Mouse (Mus musculus) heart, embryonic 11.5 days (tissue): Measurements from ENCODE around the gene Pwwp2b. TPM values are rescaled to one million over a fixed set of nuclear protein-coding genes. Genes with fewer than 3 reads are reported as not detected.

Experiments
- ATAC-seq: fragments of 200-750 bp; cut with Nextera tagmentation; replicated peaks from 2 replicates; pipeline ENCODE4 v1.8.0; 2017; ENCODE audit warnings: moderate library complexity; ENCODE audit not compliant: insufficient number of reproducible peaks, low FRiP score, low TSS enrichment
- H3K27ac ChIP-seq: fragments of 300-500 bp; sonication (generic); 2 replicates; pipeline ENCODE4 v1.5.1; 2014; ENCODE audit warnings: mild to moderate bottlenecking, low read depth, low read length
- H3K27me3 ChIP-seq: fragments of 300-500 bp; sonication (generic); 2 replicates; pipeline ENCODE4 v1.6.1; 2014; ENCODE audit warnings: mild to moderate bottlenecking, low read length, mixed read lengths; ENCODE audit not compliant: control insufficient read depth, insufficient read depth
- H3K36me3 ChIP-seq: fragments of 300-500 bp; sonication (generic); 2 replicates; pipeline ENCODE4 v1.6.1; 2014; ENCODE audit warnings: mild to moderate bottlenecking, low read length, moderate library complexity, mixed read lengths; ENCODE audit not compliant: control insufficient read depth, insufficient read depth
- H3K4me1 ChIP-seq: fragments of 300-500 bp; sonication (generic); 2 replicates; pipeline ENCODE4 v1.6.1; 2014; ENCODE audit warnings: low read length; ENCODE audit not compliant: control insufficient read depth, insufficient read depth
- H3K4me2 ChIP-seq: fragments of 300-500 bp; sonication (generic); 2 replicates; pipeline ENCODE4 v1.6.1; 2014; ENCODE audit warnings: mild to moderate bottlenecking, moderate library complexity
- H3K4me3 ChIP-seq: fragments of 300-500 bp; sonication (generic); 2 replicates; pipeline ENCODE4 v1.5.1; 2014; ENCODE audit warnings: low read depth, low read length
- H3K9ac ChIP-seq: fragments of 300-500 bp; sonication (generic); 2 replicates; pipeline ENCODE4 v1.6.1; 2014; ENCODE audit warnings: mild to moderate bottlenecking, low read depth, low read length, moderate library complexity
- H3K9me3 ChIP-seq: fragments of 300-500 bp; sonication (generic); replicated peaks from 2 replicates; pipeline ENCODE4 v1.6.1; 2016; ENCODE audit warnings: low read length; ENCODE audit not compliant: control insufficient read depth
- WGBS: fragments of 180-500 bp; shearing (Covaris S2); extraction: QIAGEN DNeasy Blood & Tissue Kit; methylation state at CpG from one replicate; pipeline ENCODE4 v1.1.7; 2014; ENCODE audit not compliant: insufficient replicate concordance; 5-methylcytosine and 5-hydroxymethylcytosine counted together
- polyA plus RNA-seq: library from polyadenylated mRNA; unstranded; fragments of >200 nt; fragmentation: Nextera tagmentation; extraction: Ambion mirVana; gene quantifications from 2 replicates; pipeline ENCODE4 v1.2.1, GENCODE M21; 2014

Gene Pwwp2b
- polyA plus RNA-seq, 1 experiment from 2014 or later = 8.4 TPM

DNA sequence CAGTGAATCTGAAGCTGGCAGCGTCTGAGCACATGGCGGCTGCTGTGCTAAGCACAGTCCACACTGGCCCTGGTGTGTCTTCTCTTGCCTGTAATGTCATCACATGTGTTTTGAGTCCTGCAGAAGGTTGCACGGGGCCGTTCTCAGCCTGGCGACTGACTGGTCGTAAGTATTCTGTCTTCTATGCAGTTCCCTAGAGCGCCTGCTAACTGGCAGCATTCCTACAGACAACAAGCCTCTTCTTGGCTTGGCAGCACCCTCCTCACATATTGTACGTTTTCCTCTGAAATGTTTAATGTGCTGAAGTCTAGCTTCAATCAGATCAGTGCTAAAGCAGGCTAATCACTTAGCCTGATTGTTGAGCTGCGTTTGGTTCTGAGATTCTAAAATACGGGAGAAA lies 27.3 kb downstream of the Pwwp2b start:
- Histone ChIP-seq H3K9ac (0 out of 2 replicates have a peak overlapping the region, but pooled peaks have one; percentile 3), H3K4me2 (no peak overlapping the region), H3K4me3 (no peak overlapping the region), H3K27me3 (no peaks in the 10 kb centered on the region), H3K36me3 (no peaks in the 10 kb centered on the region), H3K4me1 (peaks cover 50% of the 10 kb centered on the region), H3K27ac (no peak overlapping the region), H3K9me3 (no peaks in the 10 kb centered on the region)
- no peak for ATAC-seq
- 64% methylated on average over 10 of the region's 10 CpGs for WGBS

DNA sequence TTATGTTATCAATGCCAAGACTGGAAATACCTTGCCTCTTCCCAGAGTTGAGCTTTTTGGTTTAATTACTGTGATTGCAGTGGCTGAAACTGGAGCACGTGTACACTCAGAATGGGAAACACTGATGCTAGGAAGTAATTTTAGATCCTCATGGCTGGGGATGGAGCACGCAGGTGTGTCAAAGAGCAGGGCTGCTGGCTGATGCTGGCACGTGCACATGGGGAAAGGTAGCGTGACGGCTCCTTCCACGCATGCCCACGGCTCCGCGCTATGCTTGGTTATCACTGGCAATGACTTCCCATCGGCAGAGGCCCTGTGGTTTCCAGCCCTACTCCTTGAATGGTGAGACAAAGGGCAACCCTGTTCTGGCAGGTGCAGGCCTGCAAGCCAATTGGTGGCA lies 27.9 kb downstream of the Pwwp2b start:
- H3K27ac ChIP-seq = no peak overlapping the region
- WGBS = 90% methylated on average over 10 of the region's 10 CpGs
- no peak overlapping the region for H3K4me3 ChIP-seq
- peaks cover 55% of the 10 kb centered on the region for H3K4me1 ChIP-seq
- H3K36me3 ChIP-seq = no peaks in the 10 kb centered on the region
- H3K27me3 ChIP-seq = no peaks in the 10 kb centered on the region
- H3K4me2 ChIP-seq = no peak overlapping the region
- H3K9me3 ChIP-seq = no peaks in the 10 kb centered on the region
- ATAC-seq = no peak
- no peak overlapping the region for H3K9ac ChIP-seq

DNA sequence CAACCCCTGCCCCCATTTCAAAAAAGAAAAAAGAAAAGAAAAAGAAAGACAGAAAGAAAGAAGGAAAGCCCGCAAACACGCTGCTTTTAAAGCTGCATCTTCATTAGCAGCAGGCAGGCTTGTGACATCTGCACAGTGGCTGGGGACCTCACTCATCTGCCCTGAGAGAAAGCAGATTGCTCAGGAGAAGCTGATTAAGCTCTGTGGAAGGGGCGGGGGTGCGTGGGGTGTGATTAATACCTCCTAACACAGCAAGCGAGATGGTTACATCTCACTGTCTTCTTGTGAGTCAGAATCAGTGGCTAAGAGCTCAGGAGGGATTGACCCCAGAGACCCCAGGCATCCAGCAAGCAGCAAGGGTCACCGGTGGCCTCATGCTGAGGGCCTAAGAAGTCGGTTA lies 29.3 kb downstream of the Pwwp2b start:
- 75% methylated on average over 7 of the region's 7 CpGs for WGBS
- no peaks in the 10 kb centered on the region for H3K36me3 ChIP-seq
- no peak for ATAC-seq
- H3K4me1 ChIP-seq = peaks cover 45% of the 10 kb centered on the region
- no peak overlapping the region for H3K9ac ChIP-seq
- no peak overlapping the region for H3K4me2 ChIP-seq
- H3K9me3 ChIP-seq = no peaks in the 10 kb centered on the region
- no peaks in the 10 kb centered on the region for H3K27me3 ChIP-seq
- no peak overlapping the region for H3K27ac ChIP-seq
- no peak overlapping the region for H3K4me3 ChIP-seq

DNA sequence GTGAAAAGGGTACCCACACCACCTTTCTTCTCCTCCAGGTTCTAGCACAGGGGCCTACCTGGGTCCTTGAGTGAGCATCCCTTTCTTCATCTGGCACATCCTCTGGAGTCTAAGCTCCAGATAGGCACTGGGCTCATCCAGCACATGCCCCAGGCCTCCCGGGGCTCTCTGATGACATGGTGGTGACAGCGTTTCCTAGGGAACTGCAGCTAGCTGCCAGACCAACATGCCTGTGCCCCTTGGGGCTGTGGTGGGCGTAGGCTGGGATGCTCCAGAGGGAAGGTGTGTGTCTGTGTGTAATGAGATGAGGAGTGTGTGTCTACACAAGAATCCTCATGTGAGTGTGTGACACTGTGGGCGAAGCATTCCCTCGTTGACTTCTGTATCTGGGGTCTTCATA lies 31.3 kb downstream of the Pwwp2b start:
- no peak for ATAC-seq
- peaks cover 27% of the 10 kb centered on the region for H3K4me1 ChIP-seq
- no peaks in the 10 kb centered on the region for H3K36me3 ChIP-seq
- 65% methylated on average over 5 of the region's 5 CpGs for WGBS
- H3K27ac ChIP-seq = no peak overlapping the region
- H3K27me3 ChIP-seq = no peaks in the 10 kb centered on the region
- no peak overlapping the region for H3K4me3 ChIP-seq
- H3K9ac ChIP-seq = 0 out of 2 replicates have a peak overlapping the region, but pooled peaks have one; percentile 34
- no peaks in the 10 kb centered on the region for H3K9me3 ChIP-seq
- H3K4me2 ChIP-seq = no peak overlapping the region

DNA sequence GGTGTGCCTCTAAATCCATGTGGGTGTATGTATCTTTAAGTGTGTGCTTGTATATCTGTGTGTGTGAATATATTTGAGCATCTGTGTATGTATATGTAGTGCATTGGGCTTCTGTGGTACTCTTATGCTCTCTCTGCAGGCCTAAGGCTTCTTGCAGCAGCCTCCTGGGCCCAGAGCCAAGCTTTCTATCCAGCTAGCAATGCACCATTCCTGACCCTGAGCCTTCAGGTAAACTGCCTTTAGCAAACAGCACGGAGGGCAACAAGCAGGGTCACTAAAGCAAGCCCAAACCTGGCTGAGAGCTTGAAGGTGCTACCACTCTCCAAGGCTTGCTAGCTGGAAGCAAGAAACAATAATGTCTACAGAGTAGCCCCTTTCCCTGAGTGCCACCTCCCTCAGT lies 31.8 kb downstream of the Pwwp2b start:
- WGBS = 78% methylated on average over 1 of the region's 1 CpGs
- Histone ChIP-seq H3K36me3 (no peaks in the 10 kb centered on the region), H3K4me1 (peaks cover 27% of the 10 kb centered on the region), H3K4me3 (no peak overlapping the region), H3K9me3 (no peaks in the 10 kb centered on the region), H3K4me2 (no peak overlapping the region), H3K27me3 (no peaks in the 10 kb centered on the region), H3K9ac (no peak overlapping the region), H3K27ac (no peak overlapping the region)
- no peak for ATAC-seq

DNA sequence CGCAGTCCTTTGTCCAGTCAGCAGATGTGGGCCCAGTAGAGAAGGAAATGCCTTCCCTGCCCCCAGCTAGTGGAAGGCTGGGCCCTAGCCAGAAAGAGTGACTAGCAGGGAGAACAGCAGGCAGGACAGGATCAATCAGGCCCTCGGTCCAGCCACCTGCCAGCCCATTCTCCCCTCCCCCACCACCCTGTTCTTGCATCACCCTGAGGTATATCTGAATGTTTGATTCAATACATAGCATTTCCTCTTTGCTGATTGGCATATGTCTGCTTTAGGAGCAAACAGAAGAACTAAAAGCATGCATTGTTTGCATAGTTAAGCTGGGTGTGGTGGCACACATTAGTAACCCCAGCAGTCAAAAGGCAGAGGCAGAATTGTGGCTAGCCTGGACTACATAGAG lies 32.9 kb downstream of the Pwwp2b start:
- Histone ChIP-seq H3K4me3 (no peak overlapping the region), H3K27ac (no peak overlapping the region), H3K9ac (no peak overlapping the region), H3K9me3 (no peaks in the 10 kb centered on the region), H3K36me3 (no peaks in the 10 kb centered on the region), H3K4me2 (no peak overlapping the region), H3K4me1 (peaks cover 24% of the 10 kb centered on the region), H3K27me3 (no peaks in the 10 kb centered on the region)
- WGBS = 21% methylated on average over 2 of the region's 2 CpGs
- no peak for ATAC-seq

DNA sequence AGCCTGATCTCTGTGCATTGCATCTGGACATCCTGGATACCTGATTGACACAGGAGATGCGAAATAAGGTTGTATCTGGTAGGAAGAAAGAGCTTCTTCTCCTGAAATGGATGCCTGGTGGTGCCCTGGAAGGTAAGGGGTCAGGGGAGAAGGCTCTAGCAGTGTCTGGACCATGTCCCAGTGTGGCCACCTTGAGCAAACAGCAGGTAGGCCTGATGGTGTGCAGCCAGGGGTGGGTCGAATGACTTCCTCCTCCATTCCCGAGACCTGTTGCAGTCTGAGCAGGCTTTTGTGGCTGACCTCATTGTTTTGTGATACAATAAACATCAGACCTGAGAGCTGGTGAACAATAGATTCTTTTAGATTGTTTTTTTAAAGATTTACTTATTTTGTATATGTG lies 33.8 kb downstream of the Pwwp2b start:
- Histone ChIP-seq H3K4me2 (no peak overlapping the region), H3K9me3 (no peaks in the 10 kb centered on the region), H3K4me1 (peaks cover 24% of the 10 kb centered on the region), H3K9ac (no peak overlapping the region), H3K27ac (no peak overlapping the region), H3K4me3 (no peak overlapping the region), H3K36me3 (no peaks in the 10 kb centered on the region), H3K27me3 (no peaks in the 10 kb centered on the region)
- no peak for ATAC-seq
- WGBS = 74% methylated on average over 3 of the region's 3 CpGs

DNA sequence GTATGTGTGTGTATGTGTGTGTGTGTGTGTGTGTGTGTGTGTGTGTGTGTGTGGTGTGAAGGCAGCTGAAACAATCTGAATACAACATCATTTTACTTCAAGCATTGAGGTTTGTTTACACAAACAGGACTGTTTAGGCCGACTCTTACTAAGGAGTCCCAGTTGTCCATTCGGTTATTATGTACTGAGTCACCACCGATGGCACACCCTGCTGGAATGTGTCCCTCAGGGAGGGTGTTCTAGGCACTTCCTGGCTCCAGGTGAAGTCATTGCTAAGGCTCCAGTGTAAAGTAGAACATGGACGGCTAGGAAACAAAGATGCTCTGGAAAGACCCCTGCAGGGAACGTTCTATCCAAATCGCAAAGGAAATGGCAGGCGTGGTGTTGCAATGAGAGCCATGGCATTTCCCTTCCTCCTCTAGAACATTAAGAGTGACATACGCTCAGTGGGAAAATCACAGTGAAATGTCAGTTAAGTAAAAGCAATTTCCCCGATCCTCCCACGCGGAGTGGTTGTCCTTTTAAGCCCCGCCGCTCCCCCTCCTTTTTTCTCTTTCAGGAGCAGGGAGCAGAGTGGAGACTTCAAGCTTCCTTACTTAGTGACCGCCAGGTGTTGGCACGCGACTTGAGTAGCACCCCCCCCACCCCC lies 37.1 kb downstream of the Pwwp2b start:
- no peaks in the 10 kb centered on the region for H3K36me3 ChIP-seq
- no peak for ATAC-seq
- H3K4me3 ChIP-seq = no peak overlapping the region
- H3K4me1 ChIP-seq = peaks cover 9% of the 10 kb centered on the region
- H3K9ac ChIP-seq = no peak overlapping the region
- H3K9me3 ChIP-seq = no peaks in the 10 kb centered on the region
- no peaks in the 10 kb centered on the region for H3K27me3 ChIP-seq
- H3K4me2 ChIP-seq = no peak overlapping the region
- H3K27ac ChIP-seq = no peak overlapping the region
- 56% methylated on average over 16 of the region's 16 CpGs for WGBS

DNA sequence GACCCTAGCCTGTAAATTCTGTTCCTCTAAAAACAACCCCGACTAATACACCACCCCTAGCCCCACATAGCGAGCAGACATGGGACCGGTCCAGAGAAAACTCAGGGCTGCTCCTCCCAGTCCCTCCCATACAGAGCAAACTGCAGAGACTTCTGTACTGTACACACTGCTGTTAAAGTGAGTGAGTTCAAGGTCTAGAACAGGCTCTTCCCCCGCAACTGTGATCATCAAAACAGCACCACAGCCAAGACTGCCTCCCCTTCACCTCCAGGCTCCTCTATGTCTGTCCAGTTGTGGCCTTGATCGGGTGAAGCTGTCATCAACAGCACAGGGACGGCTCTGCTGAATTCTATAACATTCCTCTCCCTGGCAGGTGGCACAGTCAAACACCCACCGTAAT lies 40.3 kb downstream of the Pwwp2b start:
- ATAC-seq = no peak
- Histone ChIP-seq H3K4me2 (no peak overlapping the region), H3K36me3 (no peaks in the 10 kb centered on the region), H3K9me3 (no peaks in the 10 kb centered on the region), H3K4me1 (no peaks in the 10 kb centered on the region), H3K27ac (no peak overlapping the region), H3K9ac (no peak overlapping the region), H3K27me3 (no peaks in the 10 kb centered on the region), H3K4me3 (no peak overlapping the region)
- WGBS = 66% methylated on average over 7 of the region's 7 CpGs
